Mouse (Mus musculus): Measurements from ENCODE around the gene Syde2. TPM values are rescaled to one million over a fixed set of nuclear protein-coding genes. Genes with fewer than 3 reads are reported as not detected.
A peak's percentile ranks its signal among the peaks of the same experiment; 100 is the strongest.

The Syde2 gene
- polyA plus RNA-seq, 1 experiment from 2014 or later, result 0.82 TPM

- no peak for ATAC-seq
- peaks cover 8% of the 10 kb centered on the region for H3K36me3 ChIP-seq (ENCODE audit: control insufficient read depth, insufficient read depth)
- H3K4me1 ChIP-seq (replicated peaks; ENCODE audit: control insufficient read depth, insufficient read depth, low read length), result no peaks in the 10 kb centered on the region
- WGBS, result 93% methylated on average over 14 of the region's 14 CpGs
- no peaks in the 10 kb centered on the region for H3K9me3 ChIP-seq (ENCODE audit: control insufficient read depth, low read length)
- H3K27me3 ChIP-seq (replicated peaks; ENCODE audit: control insufficient read depth, insufficient read depth, low read length), result no peaks in the 10 kb centered on the region
- H3K4me2 ChIP-seq (ENCODE audit: low read length), result no peak overlapping the region
- no peak overlapping the region for H3K4me3 ChIP-seq (replicated peaks; ENCODE audit: low read length)
- no peak overlapping the region for H3K27ac ChIP-seq (ENCODE audit: low read length)
- no peak overlapping the region for H3K9ac ChIP-seq (replicated peaks; ENCODE audit: low read depth, low read length)
Measured at GRCm38 (mm10) chr3:146004347-146005051, 16.8 kb downstream of the Syde2 start.

- ATAC-seq, result no peak
- 87% methylated on average over 6 of the region's 6 CpGs for WGBS
- Histone ChIP-seq H3K9ac (replicated peaks; ENCODE audit: low read depth, low read length) (no peak overlapping the region), H3K27me3 (replicated peaks; ENCODE audit: control insufficient read depth, insufficient read depth, low read length) (no peaks in the 10 kb centered on the region), H3K9me3 (ENCODE audit: control insufficient read depth, low read length) (no peaks in the 10 kb centered on the region), H3K4me2 (ENCODE audit: low read length) (no peak overlapping the region), H3K4me1 (replicated peaks; ENCODE audit: control insufficient read depth, insufficient read depth, low read length) (no peaks in the 10 kb centered on the region), H3K4me3 (replicated peaks; ENCODE audit: low read length) (no peak overlapping the region), H3K36me3 (ENCODE audit: control insufficient read depth, insufficient read depth) (peaks cover under 1% of the 10 kb centered on the region; the same call in 1 of the 2 replicates), H3K27ac (ENCODE audit: low read length) (no peak overlapping the region)
Measured at GRCm38 (mm10) chr3:146007872-146008271, 20.2 kb downstream of the Syde2 start.

GRCm38 (mm10) chr3:146009859-146010645 is 22.4 kb downstream of the Syde2 start:
- Histone ChIP-seq H3K36me3 (ENCODE audit: control insufficient read depth, insufficient read depth) (peaks cover 3% of the 10 kb centered on the region; the same call in 1 of the 2 replicates), H3K4me3 (replicated peaks; ENCODE audit: low read length) (no peak overlapping the region), H3K27ac (ENCODE audit: low read length) (no peak overlapping the region), H3K9me3 (ENCODE audit: control insufficient read depth, low read length) (no peaks in the 10 kb centered on the region), H3K4me1 (replicated peaks; ENCODE audit: control insufficient read depth, insufficient read depth, low read length) (no peaks in the 10 kb centered on the region), H3K27me3 (replicated peaks; ENCODE audit: control insufficient read depth, insufficient read depth, low read length) (no peaks in the 10 kb centered on the region), H3K4me2 (ENCODE audit: low read length) (no peak overlapping the region), H3K9ac (replicated peaks; ENCODE audit: low read depth, low read length) (no peak overlapping the region)
- ATAC-seq, result no peak
- 75% methylated on average over 19 of the region's 20 CpGs for WGBS

- Histone ChIP-seq H3K4me2 (ENCODE audit: low read length) (no peak overlapping the region), H3K4me1 (replicated peaks; ENCODE audit: control insufficient read depth, insufficient read depth, low read length) (no peaks in the 10 kb centered on the region), H3K27me3 (replicated peaks; ENCODE audit: control insufficient read depth, insufficient read depth, low read length) (no peaks in the 10 kb centered on the region), H3K9me3 (ENCODE audit: control insufficient read depth, low read length) (no peaks in the 10 kb centered on the region), H3K36me3 (ENCODE audit: control insufficient read depth, insufficient read depth) (peaks cover 3% of the 10 kb centered on the region; the same call in 1 of the 2 replicates), H3K27ac (ENCODE audit: low read length) (no peak overlapping the region), H3K9ac (replicated peaks; ENCODE audit: low read depth, low read length) (no peak overlapping the region), H3K4me3 (replicated peaks; ENCODE audit: low read length) (no peak overlapping the region)
- WGBS, result 87% methylated on average over 4 of the region's 4 CpGs
- ATAC-seq, result no peak
Measured at GRCm38 (mm10) chr3:146010751-146011150, 23.1 kb downstream of the Syde2 start.

GRCm38 (mm10) chr3:146011544-146012218 is 24.0 kb downstream of the Syde2 start:
- Histone ChIP-seq H3K27me3 (replicated peaks; ENCODE audit: control insufficient read depth, insufficient read depth, low read length) (no peaks in the 10 kb centered on the region), H3K4me2 (ENCODE audit: low read length) (no peak overlapping the region), H3K4me1 (replicated peaks; ENCODE audit: control insufficient read depth, insufficient read depth, low read length) (no peaks in the 10 kb centered on the region), H3K27ac (ENCODE audit: low read length) (no peak overlapping the region), H3K9me3 (ENCODE audit: control insufficient read depth, low read length) (no peaks in the 10 kb centered on the region), H3K4me3 (replicated peaks; ENCODE audit: low read length) (no peak overlapping the region), H3K36me3 (ENCODE audit: control insufficient read depth, insufficient read depth) (peaks cover 5% of the 10 kb centered on the region), H3K9ac (replicated peaks; ENCODE audit: low read depth, low read length) (no peak overlapping the region)
- no peak for ATAC-seq
- WGBS, result 67% methylated on average over 8 of the region's 8 CpGs

- 0 out of 2 replicates have a peak, but pooled peaks cover 2% of the 10 kb centered on the region for H3K4me1 ChIP-seq (replicated peaks; ENCODE audit: control insufficient read depth, insufficient read depth, low read length)
- WGBS, result 92% methylated on average over 7 of the region's 7 CpGs
Measured at GRCm38 (mm10) chr3:146013490-146013889, 25.8 kb downstream of the Syde2 start.

GRCm38 (mm10) chr3:146014321-146014720 is 26.7 kb downstream of the Syde2 start:
- Histone ChIP-seq H3K27me3 (replicated peaks; ENCODE audit: control insufficient read depth, insufficient read depth, low read length) (no peaks in the 10 kb centered on the region), H3K36me3 (ENCODE audit: control insufficient read depth, insufficient read depth) (peaks cover 5% of the 10 kb centered on the region), H3K4me1 (replicated peaks; ENCODE audit: control insufficient read depth, insufficient read depth, low read length) (0 out of 2 replicates have a peak, but pooled peaks cover 2% of the 10 kb centered on the region), H3K27ac (ENCODE audit: low read length) (no peak overlapping the region), H3K9ac (replicated peaks; ENCODE audit: low read depth, low read length) (no peak overlapping the region), H3K4me3 (replicated peaks; ENCODE audit: low read length) (no peak overlapping the region), H3K9me3 (ENCODE audit: control insufficient read depth, low read length) (no peaks in the 10 kb centered on the region), H3K4me2 (ENCODE audit: low read length) (no peak overlapping the region)
- ATAC-seq, result no peak
- 95% methylated on average over 12 of the region's 12 CpGs for WGBS

More at GRCm38 (mm10) chr3:146013490-146013889, 25.8 kb downstream of the Syde2 start:
- no peak overlapping the region for H3K4me3 ChIP-seq (replicated peaks; ENCODE audit: low read length)
- no peak for ATAC-seq
- H3K9me3 ChIP-seq (ENCODE audit: control insufficient read depth, low read length), result no peaks in the 10 kb centered on the region
- no peaks in the 10 kb centered on the region for H3K27me3 ChIP-seq (replicated peaks; ENCODE audit: control insufficient read depth, insufficient read depth, low read length)
- H3K27ac ChIP-seq (ENCODE audit: low read length), result no peak overlapping the region
- H3K36me3 ChIP-seq (ENCODE audit: control insufficient read depth, insufficient read depth), result peaks cover 5% of the 10 kb centered on the region
- no peak overlapping the region for H3K4me2 ChIP-seq (ENCODE audit: low read length)
- H3K9ac ChIP-seq (replicated peaks; ENCODE audit: low read depth, low read length), result no peak overlapping the region

GRCm38 (mm10) chr3:146016979-146017378 is 29.3 kb downstream of the Syde2 start:
- 0 out of 2 replicates have a peak, but pooled peaks cover 2% of the 10 kb centered on the region for H3K4me1 ChIP-seq (replicated peaks; ENCODE audit: control insufficient read depth, insufficient read depth, low read length)
- peak; percentile 28; the same call in 1 of the 2 replicates for ATAC-seq
- 83% methylated on average over 13 of the region's 13 CpGs for WGBS

GRCm38 (mm10) chr3:146017521-146017920 is 29.9 kb downstream of the Syde2 start:
- ATAC-seq, result 0 out of 2 replicates have a peak, but pooled peaks have one; percentile 23
- Histone ChIP-seq H3K4me3 (replicated peaks; ENCODE audit: low read length) (no peak overlapping the region), H3K27ac (ENCODE audit: low read length) (no peak overlapping the region), H3K9me3 (ENCODE audit: control insufficient read depth, low read length) (no peaks in the 10 kb centered on the region), H3K9ac (replicated peaks; ENCODE audit: low read depth, low read length) (no peak overlapping the region), H3K4me2 (ENCODE audit: low read length) (no peak overlapping the region), H3K4me1 (replicated peaks; ENCODE audit: control insufficient read depth, insufficient read depth, low read length) (0 out of 2 replicates have a peak, but pooled peaks cover 2% of the 10 kb centered on the region), H3K36me3 (ENCODE audit: control insufficient read depth, insufficient read depth) (peaks cover 5% of the 10 kb centered on the region), H3K27me3 (replicated peaks; ENCODE audit: control insufficient read depth, insufficient read depth, low read length) (no peaks in the 10 kb centered on the region)
- WGBS, result 53% methylated on average over 9 of the region's 9 CpGs

More at GRCm38 (mm10) chr3:146016979-146017378, 29.3 kb downstream of the Syde2 start:
- Histone ChIP-seq H3K4me2 (ENCODE audit: low read length) (no peak overlapping the region), H3K27me3 (replicated peaks; ENCODE audit: control insufficient read depth, insufficient read depth, low read length) (no peaks in the 10 kb centered on the region), H3K36me3 (ENCODE audit: control insufficient read depth, insufficient read depth) (peaks cover 5% of the 10 kb centered on the region), H3K27ac (ENCODE audit: low read length) (no peak overlapping the region), H3K9me3 (ENCODE audit: control insufficient read depth, low read length) (no peaks in the 10 kb centered on the region), H3K9ac (replicated peaks; ENCODE audit: low read depth, low read length) (no peak overlapping the region), H3K4me3 (replicated peaks; ENCODE audit: low read length) (no peak overlapping the region)
